Mouse (Mus musculus): Measurements from ENCODE around the gene Kcne1.
A peak's percentile ranks its signal among the peaks of the same experiment; 100 is the strongest.

The Kcne1 gene

GRCm38 (mm10) chr16:92355982-92356381, 3.3 kb downstream of the Kcne1 start:
- no peak for DNase-seq (ENCODE audit: low read depth)

- DNase-seq (ENCODE audit: low read depth): peak; percentile 17
Measured at GRCm38 (mm10) chr16:92355366-92355765, 3.9 kb downstream of the Kcne1 start.

GRCm38 (mm10) chr16:92353897-92354296, 5.4 kb downstream of the Kcne1 start:
- no peak for DNase-seq (ENCODE audit: low read depth)

GRCm38 (mm10) chr16:92353295-92353694, 6.0 kb downstream of the Kcne1 start:
- no peak for DNase-seq (ENCODE audit: low read depth)

- DNase-seq (ENCODE audit: low read depth): peak; percentile 41
Measured at GRCm38 (mm10) chr16:92348941-92349340, 10.3 kb downstream of the Kcne1 start.

GRCm38 (mm10) chr16:92346297-92346916, 12.9 kb downstream of the Kcne1 start:
- DNase-seq (ENCODE audit: low read depth): no peak

- peak; percentile 54 for DNase-seq (ENCODE audit: low read depth)
Measured at GRCm38 (mm10) chr16:92345177-92345576, 14.1 kb downstream of the Kcne1 start.

- DNase-seq (ENCODE audit: low read depth): peak; percentile 63
Measured at GRCm38 (mm10) chr16:92340612-92341511, 18.4 kb downstream of the Kcne1 start.

- DNase-seq (ENCODE audit: low read depth): peak; percentile 78
Measured at GRCm38 (mm10) chr16:92336280-92336679, 23.0 kb downstream of the Kcne1 start.

GRCm38 (mm10) chr16:92334600-92334999, 24.7 kb downstream of the Kcne1 start:
- no peak for DNase-seq (ENCODE audit: low read depth)

- no peak for DNase-seq (ENCODE audit: low read depth)
Measured at GRCm38 (mm10) chr16:92330966-92331365, 28.3 kb downstream of the Kcne1 start.

- no peak for DNase-seq (ENCODE audit: low read depth)
Measured at GRCm38 (mm10) chr16:92327911-92328310, 31.4 kb downstream of the Kcne1 start.

GRCm38 (mm10) chr16:92325062-92325406, 34.2 kb downstream of the Kcne1 start:
- no peak for DNase-seq (ENCODE audit: low read depth)

- DNase-seq (ENCODE audit: low read depth): no peak
Measured at GRCm38 (mm10) chr16:92324309-92325061, 34.8 kb downstream of the Kcne1 start.

- no peak for DNase-seq (ENCODE audit: low read depth)
Measured at GRCm38 (mm10) chr16:92321341-92321740, 37.9 kb downstream of the Kcne1 start, which contains the start of gene Fam243. TSS of gene Fam243 (minus strand) at chr16:92321441.

- peak; percentile 69 for DNase-seq (ENCODE audit: low read depth)
Measured at GRCm38 (mm10) chr16:92320361-92320760, 38.9 kb downstream of the Kcne1 start.

- peak; percentile 85 for DNase-seq (ENCODE audit: low read depth)
Measured at GRCm38 (mm10) chr16:92319353-92320109, 39.7 kb downstream of the Kcne1 start.

- no peak for DNase-seq (ENCODE audit: low read depth)
Measured at GRCm38 (mm10) chr16:92316049-92316738, 43.1 kb downstream of the Kcne1 start.

GRCm38 (mm10) chr16:92313953-92314741, 45.1 kb downstream of the Kcne1 start:
- peak; percentile 76 for DNase-seq (ENCODE audit: low read depth)

- no peak for DNase-seq (ENCODE audit: low read depth)
Measured at GRCm38 (mm10) chr16:92309126-92309525, 50.1 kb downstream of the Kcne1 start.
